Mouse (Mus musculus) CH12.LX (cell line): Measurements from ENCODE around the gene Gm44965. TPM values are rescaled to one million over a fixed set of nuclear protein-coding genes. Genes with fewer than 3 reads are reported as not detected.

Experiments
- DNase-seq: peaks from one replicate; pipeline ENCODE4 v3.0.0-alpha.2; 2013; ENCODE audit errors: extremely low read depth
- H3K27ac ChIP-seq: 2 replicates; pipeline ENCODE4 v1.5.1; 2012; ENCODE audit warnings: low read depth, mild to moderate bottlenecking, control low read depth, moderate library complexity; ENCODE audit not compliant: insufficient read depth
- H3K27me3 ChIP-seq: replicated peaks from 2 replicates; pipeline ENCODE3; 2012; ENCODE audit warnings: inconsistent platforms
- H3K36me3 ChIP-seq, 2 experiments: replicated peaks in 1 of 2; 2 replicates each; pipeline versions ENCODE3 to v1.6.1; 2012; ENCODE audit warnings: inconsistent platforms in 1 of 2, low read length in 1 of 2, mild to moderate bottlenecking in 1 of 2, mixed read lengths in 1 of 2, moderate library complexity in 1 of 2; ENCODE audit not compliant: control insufficient read depth in 1 of 2, insufficient read depth in 1 of 2
- H3K4me1 ChIP-seq, 2 experiments: 2 replicates each; pipeline ENCODE4 v1.6.1; 2012; ENCODE audit warnings: inconsistent platforms in 1 of 2, moderate library complexity in 1 of 2; ENCODE audit not compliant: insufficient read depth in 2 of 2, control insufficient read depth in 1 of 2
- H3K4me2 ChIP-seq: 2 replicates; pipeline ENCODE4 v1.6.1; 2012; ENCODE audit warnings: low read depth, mild to moderate bottlenecking, control low read depth; ENCODE audit not compliant: poor library complexity, insufficient read depth, severe bottlenecking
- H3K4me3 ChIP-seq, 3 experiments: fragments of 150-350 bp in 1 of 3; sonication (generic) in 1 of 3; replicated peaks in 1 of 3; 2 replicates each; pipeline versions ENCODE3 to v1.5.1; 2011 to 2012; ENCODE audit warnings: low read depth in 2 of 3, low read length in 2 of 3, mild to moderate bottlenecking in 2 of 3, moderate library complexity in 2 of 3, control low read depth in 1 of 3, improper control_type of control experiment in 1 of 3, inconsistent platforms in 1 of 3, mixed read lengths in 1 of 3; ENCODE audit not compliant: poor library complexity in 1 of 3
- H3K79me2 ChIP-seq: replicated peaks from 2 replicates; pipeline ENCODE4 v1.6.1; 2012; ENCODE audit warnings: mild to moderate bottlenecking, moderate library complexity; ENCODE audit not compliant: control insufficient read depth, poor library complexity, insufficient read depth, severe bottlenecking; ENCODE audit errors: extremely low read depth
- H3K9ac ChIP-seq: 2 replicates; pipeline ENCODE4 v1.6.1; 2012; ENCODE audit warnings: low read depth, mild to moderate bottlenecking, control low read depth, moderate library complexity; ENCODE audit not compliant: insufficient read depth
- H3K9me3 ChIP-seq: replicated peaks from 2 replicates; pipeline ENCODE3; 2012; ENCODE audit warnings: low read length, inconsistent platforms, mixed read lengths
- CHD1 ChIP-seq: IDR thresholded peaks from 2 replicates; pipeline ENCODE4 v1.6.1; 2012; ENCODE audit warnings: low read depth, low read length, improper control_type of control experiment, inconsistent platforms
- E2F4 ChIP-seq: IDR thresholded peaks from 2 replicates; pipeline ENCODE4 v1.6.1; 2011; ENCODE audit warnings: low read depth, low read length, improper control_type of control experiment; ENCODE audit not compliant: insufficient replicate concordance
- ELF1 ChIP-seq: IDR thresholded peaks from 2 replicates; pipeline ENCODE4 v1.6.1; 2014; ENCODE audit warnings: low read depth, mild to moderate bottlenecking, inconsistent platforms, low read length, improper control_type of control experiment
- EP300 ChIP-seq: IDR thresholded peaks from 2 replicates; pipeline ENCODE4 v1.6.1; 2011; ENCODE audit warnings: low read length, improper control_type of control experiment
- ETS1 ChIP-seq: conservative IDR thresholded peaks from 2 replicates; pipeline ENCODE4 v1.6.1; 2012; ENCODE audit warnings: low read depth, mild to moderate bottlenecking, inconsistent platforms, low read length, improper control_type of control experiment, moderate library complexity
- GABPA ChIP-seq: IDR thresholded peaks from 2 replicates; pipeline ENCODE4 v1.6.1; 2012; ENCODE audit warnings: low read depth, low read length, improper control_type of control experiment, inconsistent platforms; ENCODE audit not compliant: insufficient replicate concordance
- HCFC1 ChIP-seq: IDR thresholded peaks from 2 replicates; pipeline ENCODE4 v1.6.1; 2012; ENCODE audit warnings: low read depth, mild to moderate bottlenecking, inconsistent platforms, low read length, improper control_type of control experiment
- KAT2A ChIP-seq: IDR thresholded peaks from 2 replicates; pipeline ENCODE4 v1.6.1; 2012; ENCODE audit warnings: low read length, improper control_type of control experiment, inconsistent platforms; ENCODE audit not compliant: insufficient replicate concordance
- MAFK ChIP-seq: IDR thresholded peaks from 2 replicates; pipeline ENCODE4 v1.6.1; 2011; ENCODE audit warnings: low read length, improper control_type of control experiment; ENCODE audit not compliant: insufficient replicate concordance
- MAX ChIP-seq: IDR thresholded peaks from 2 replicates; pipeline ENCODE4 v1.6.1; 2011; ENCODE audit warnings: low read length, improper control_type of control experiment
- MAZ ChIP-seq: IDR thresholded peaks from 2 replicates; pipeline ENCODE4 v1.6.1; 2012; ENCODE audit warnings: low read depth, mild to moderate bottlenecking, inconsistent platforms, low read length, improper control_type of control experiment, moderate library complexity
- MEF2A ChIP-seq: IDR thresholded peaks from 2 replicates; pipeline ENCODE4 v1.6.1; 2014; ENCODE audit warnings: low read depth, mild to moderate bottlenecking, inconsistent platforms, low read length, improper control_type of control experiment, borderline replicate concordance
- NELFE ChIP-seq: IDR thresholded peaks from 2 replicates; pipeline ENCODE4 v1.6.1; 2011; ENCODE audit warnings: low read depth, low read length, improper control_type of control experiment
- PAX5 ChIP-seq: IDR thresholded peaks from 2 replicates; pipeline ENCODE4 v1.6.1; 2012; ENCODE audit warnings: low read length, inconsistent platforms, mixed read lengths
- RAD21 ChIP-seq: IDR thresholded peaks from 2 replicates; pipeline ENCODE4 v1.6.1; 2011; ENCODE audit warnings: low read depth, mild to moderate bottlenecking, low read length, improper control_type of control experiment, moderate library complexity
- RCOR1 ChIP-seq: conservative IDR thresholded peaks from 2 replicates; pipeline ENCODE4 v1.6.1; 2012; ENCODE audit warnings: low read depth, mild to moderate bottlenecking, inconsistent platforms, low read length, improper control_type of control experiment
- SIN3A ChIP-seq: IDR thresholded peaks from 2 replicates; pipeline ENCODE4 v1.6.1; 2012; ENCODE audit warnings: low read length, improper control_type of control experiment, inconsistent platforms
- TBP ChIP-seq: conservative IDR thresholded peaks from 2 replicates; pipeline ENCODE4 v1.6.1; 2011; ENCODE audit warnings: low read depth, low read length, improper control_type of control experiment
- TCF12 ChIP-seq: IDR thresholded peaks from 2 replicates; pipeline ENCODE4 v1.6.1; 2014; ENCODE audit warnings: low read depth, mild to moderate bottlenecking, inconsistent platforms, low read length, improper control_type of control experiment
- USF1 ChIP-seq: IDR thresholded peaks from 2 replicates; pipeline ENCODE4 v1.6.1; 2014; ENCODE audit warnings: low read depth, mild to moderate bottlenecking, inconsistent platforms, low read length, improper control_type of control experiment
- USF2 ChIP-seq: conservative IDR thresholded peaks from 2 replicates; pipeline ENCODE4 v1.6.1; 2011; ENCODE audit warnings: low read depth, low read length, improper control_type of control experiment
- ZKSCAN1 ChIP-seq: IDR thresholded peaks from 2 replicates; pipeline ENCODE4 v1.6.1; 2012; ENCODE audit warnings: low read depth, inconsistent platforms, low read length, improper control_type of control experiment, borderline replicate concordance
- ZMIZ1 ChIP-seq: IDR thresholded peaks from 2 replicates; pipeline ENCODE4 v1.6.1; 2012; ENCODE audit warnings: low read depth, mild to moderate bottlenecking, inconsistent platforms, low read length, improper control_type of control experiment
- dilution Hi-C: fragments of 300-500 bp; cut with MboI; formaldehyde crosslinking; loops from 2 replicates; pipeline ENCODE4 v1.14.3; 2020; ENCODE audit warnings: low sequenced_read_pairs; ENCODE audit not compliant: extremely low pct_unique_long_range_greater_than_20kb, extremely low pct_ligation_motif_present
- in situ Hi-C: fragments of 300-500 bp; cut with MboI; formaldehyde crosslinking; loops from 3 replicates; pipeline ENCODE4 v1.14.3; 2019; ENCODE audit warnings: low sequenced_read_pairs, low pct_ligation_motif_present, low pct_unique_long_range_greater_than_20kb, mixed read lengths
- polyA plus RNA-seq: library from polyadenylated mRNA; unstranded; fragments of >175 nt; gene quantifications from 2 replicates; pipeline ENCODE4 v1.2.1, GENCODE M21; 2012; ENCODE audit warnings: low read depth; ENCODE audit not compliant: insufficient read length
- total RNA-seq, 2 experiments: library from RNA; depleted of rRNA; stranded (reverse); fragments of 300-350 nt in 1 of 2; fragments of >200 nt in 1 of 2; gene quantifications; 2 replicates each; pipeline ENCODE4 v1.2.3; 2012 to 2014

The Gm44965 gene
- total and polyA plus RNA-seq, 3 experiments = not detected

DNA sequence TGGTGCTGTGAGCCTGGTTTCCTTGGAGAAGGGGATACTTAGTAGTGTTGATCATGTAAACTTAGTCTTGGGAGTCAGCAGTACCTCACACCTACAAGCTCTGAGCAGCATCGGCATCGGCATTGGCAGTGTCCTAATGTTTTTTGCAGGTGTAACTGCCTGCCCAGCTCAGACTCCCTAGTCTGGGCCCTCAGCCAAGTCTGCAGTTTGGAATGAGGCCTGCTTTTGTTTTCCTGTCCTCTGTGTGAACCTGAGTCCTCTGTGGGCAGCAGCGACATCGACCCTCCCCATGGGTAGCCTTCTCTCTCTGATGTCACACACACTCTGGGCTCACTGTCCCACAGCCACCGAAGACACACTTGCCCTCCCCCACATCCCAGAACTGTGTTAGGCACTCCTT lies 27.4 kb upstream of the Gm44965 start:
- no peaks in the 10 kb centered on the region for H3K27me3 ChIP-seq
- dilution Hi-C loops (no loop called here), in situ Hi-C loops (no loop called here)
- H3K36me3 ChIP-seq = peaks cover 3 to 40% of the 10 kb centered on the region in 2 experiments
- H3K4me2 ChIP-seq = no peak overlapping the region
- peaks cover 0 to 4% of the 10 kb centered on the region in 2 experiments; a peak in 1 of 4 replicates for H3K4me1 ChIP-seq
- H3K4me3 ChIP-seq = no peak overlapping the region
- no peak overlapping the region for H3K27ac ChIP-seq
- H3K9me3 ChIP-seq = peaks cover 4% of the 10 kb centered on the region
- TF ChIP-seq MAZ (no peak), E2F4 (no peak), USF1 (no peak), ELF1 (no peak), ETS1 (no peak), MAX (no peak), ZKSCAN1 (no peak), MEF2A (no peak), EP300 (no peak), TCF12 (no peak), HCFC1 (no peak)
- no peak overlapping the region for H3K9ac ChIP-seq
- DNase-seq = no peak
- no peaks in the 10 kb centered on the region for H3K79me2 ChIP-seq

DNA sequence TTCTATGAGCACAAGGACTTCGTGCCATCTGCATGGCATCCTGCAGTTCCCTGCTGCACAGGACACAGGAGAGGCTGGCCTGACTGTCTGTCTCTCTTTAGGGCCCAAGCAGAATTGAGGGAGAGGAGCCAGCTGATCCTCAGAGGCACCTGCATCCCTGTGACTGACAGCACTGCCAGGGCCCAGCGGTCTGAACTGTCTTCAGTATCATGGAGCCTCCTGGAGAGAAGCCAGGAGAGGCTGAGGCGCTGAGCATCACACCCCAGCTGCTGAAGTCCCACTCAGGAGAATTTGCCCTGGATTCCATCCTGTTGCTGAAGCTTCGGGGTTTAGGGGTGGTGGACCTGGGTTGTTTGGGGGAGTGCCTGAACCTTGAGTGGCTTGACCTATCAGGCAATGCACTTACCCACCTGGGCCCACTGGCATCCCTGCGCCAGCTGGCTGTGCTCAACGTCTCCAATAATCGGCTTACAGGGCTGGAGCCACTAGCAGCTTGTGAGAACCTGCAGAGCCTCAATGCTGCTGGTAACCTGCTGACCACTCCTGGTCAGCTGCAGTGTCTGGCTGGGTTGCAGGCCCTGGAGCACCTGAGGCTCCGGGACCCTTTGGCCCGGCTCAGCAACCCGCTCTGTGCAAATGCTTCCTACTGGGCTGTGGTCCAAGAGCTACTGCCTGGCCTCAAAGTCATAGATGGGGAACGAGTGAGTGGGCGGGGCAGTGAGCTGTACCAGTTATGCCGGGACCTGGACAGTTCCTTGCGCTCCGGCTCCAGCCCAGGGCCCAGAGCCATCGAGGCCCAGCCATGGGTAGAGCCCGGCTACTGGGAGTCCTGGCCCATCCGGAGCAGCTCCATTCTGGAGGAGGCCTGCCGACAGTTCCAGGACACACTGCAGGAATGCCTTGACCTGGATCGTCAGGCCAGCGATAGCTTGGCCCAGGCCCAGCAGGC lies 25.4 kb upstream of the Gm44965 start:
- in situ Hi-C loops = no loop called here
- dilution Hi-C loops = no loop called here
- Histone ChIP-seq H3K27me3 (no peaks in the 10 kb centered on the region), H3K27ac (no peak overlapping the region), H3K79me2 (no peaks in the 10 kb centered on the region), H3K4me2 (no peak overlapping the region), H3K4me3 (no peak overlapping the region), H3K4me1 (peaks cover 0 to 4% of the 10 kb centered on the region in 2 experiments; a peak in 1 of 4 replicates), H3K36me3 (peaks cover 3 to 36% of the 10 kb centered on the region in 2 experiments), H3K9ac (no peak overlapping the region), H3K9me3 (peaks cover 4% of the 10 kb centered on the region)
- TF ChIP-seq MEF2A (no peak), TBP (no peak), PAX5 (no peak), USF2 (no peak), SIN3A (no peak), HCFC1 (no peak), NELFE (no peak), KAT2A (no peak), RAD21 (no peak), CHD1 (no peak), MAFK (no peak), RCOR1 (no peak), E2F4 (no peak), GABPA (no peak), EP300 (no peak), ZMIZ1 (no peak)
- DNase-seq = no peak
